Mouse (Mus musculus): ENCODE data around the gene Mfsd6l. TPM values are rescaled to one million over a fixed set of nuclear protein-coding genes. Genes with fewer than 3 reads are reported as not detected.

Gene Mfsd6l
- polyA plus RNA-seq (2012; rRNA removed) = 3.4 and 4.3 TPM in 2 replicates

- Histone ChIP-seq H3K4me3 (replicated peaks; ENCODE audit: extremely low read depth, low read depth, low read length) (peak within 1 kb of the TSS; percentile 66), H3K4me1 (ENCODE audit: control insufficient read depth, insufficient read depth, low read length) (0 out of 2 replicates have a peak, but pooled peaks cover 3% of the 10 kb centered on the region)
- 29% methylated on average over 37 of the region's 37 CpGs for WGBS
- no peak; the same call in 1 of the 2 replicates for TF ChIP-seq POLR2A (IDR thresholded peaks at IDR 0.05; ENCODE audit: borderline replicate concordance, extremely low read depth, low read depth, low read length)
- TF ChIP-seq CTCF (IDR thresholded peaks at IDR 0.05; ENCODE audit: insufficient read depth, low read length) = peak; percentile 38; the same call in 1 of the 2 replicates
- peak; percentile 81 for DNase-seq
Measured at GRCm38 (mm10) chr11:68555918-68556584, at the start of gene Mfsd6l. Mfsd6l (plus strand) TSS chr11:68556186.

GRCm38 (mm10) chr11:68507246-68507645 lies 48.7 kb upstream of the Mfsd6l start:
- Histone ChIP-seq H3K4me3 (replicated peaks; ENCODE audit: extremely low read depth, low read depth, low read length) (no peak overlapping the region), H3K4me1 (ENCODE audit: control insufficient read depth, insufficient read depth, low read length) (peaks cover 5% of the 10 kb centered on the region; the same call in 1 of the 2 replicates)
- TF ChIP-seq POLR2A (IDR thresholded peaks at IDR 0.05; ENCODE audit: borderline replicate concordance, extremely low read depth, low read depth, low read length) (no peak), CTCF (IDR thresholded peaks at IDR 0.05; ENCODE audit: insufficient read depth, low read length) (no peak)
- WGBS = 85% methylated on average over 7 of the region's 7 CpGs
- no peak for DNase-seq

DNA sequence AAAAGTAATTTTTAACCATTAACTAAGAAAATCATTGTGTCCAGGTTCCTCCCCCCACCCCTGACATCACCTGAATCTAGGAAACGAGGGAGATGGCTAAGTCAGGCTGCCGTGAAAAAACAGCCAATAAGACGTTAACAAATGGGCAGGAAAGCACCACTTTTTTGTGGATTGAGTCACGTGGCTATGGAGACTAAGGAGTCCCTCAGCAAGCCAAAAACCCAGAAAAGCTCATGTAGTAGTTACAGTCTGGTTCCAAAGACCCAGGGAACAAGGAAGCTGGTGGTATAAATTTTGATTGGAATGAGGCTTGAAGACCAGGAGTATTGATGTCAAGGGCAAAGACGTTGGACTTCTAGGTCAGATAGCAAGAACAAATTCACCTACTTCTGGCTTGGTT lies 47.4 kb upstream of the Mfsd6l start:
- DNase-seq = no peak
- peaks cover 3% of the 10 kb centered on the region; the same call in 1 of the 2 replicates for H3K4me1 ChIP-seq (ENCODE audit: control insufficient read depth, insufficient read depth, low read length)
- TF ChIP-seq CTCF (IDR thresholded peaks at IDR 0.05; ENCODE audit: insufficient read depth, low read length) (no peak), POLR2A (IDR thresholded peaks at IDR 0.05; ENCODE audit: borderline replicate concordance, extremely low read depth, low read depth, low read length) (no peak)
- no peak overlapping the region for H3K4me3 ChIP-seq (replicated peaks; ENCODE audit: extremely low read depth, low read depth, low read length)
- WGBS = 71% methylated on average over 5 of the region's 5 CpGs

- no peak for DNase-seq
- whole genome bisulfite sequencing = 49% methylated on average over 2 of the region's 2 CpGs
- peaks cover 2% of the 10 kb centered on the region; the same call in 1 of the 2 replicates for H3K4me1 ChIP-seq (ENCODE audit: control insufficient read depth, insufficient read depth, low read length)
- no peak overlapping the region for H3K4me3 ChIP-seq (replicated peaks; ENCODE audit: extremely low read depth, low read depth, low read length)
- TF ChIP-seq POLR2A (IDR thresholded peaks at IDR 0.05; ENCODE audit: borderline replicate concordance, extremely low read depth, low read depth, low read length) (no peak), CTCF (IDR thresholded peaks at IDR 0.05; ENCODE audit: insufficient read depth, low read length) (no peak)
Measured at GRCm38 (mm10) chr11:68509194-68509593, 46.8 kb upstream of the Mfsd6l start.

- Histone ChIP-seq H3K4me3 (replicated peaks; ENCODE audit: extremely low read depth, low read depth, low read length) (no peak overlapping the region), H3K4me1 (ENCODE audit: control insufficient read depth, insufficient read depth, low read length) (no peaks in the 10 kb centered on the region)
- DNase-seq = no peak
- no peak for TF ChIP-seq POLR2A (IDR thresholded peaks at IDR 0.05; ENCODE audit: borderline replicate concordance, extremely low read depth, low read depth, low read length)
- TF ChIP-seq CTCF (IDR thresholded peaks at IDR 0.05; ENCODE audit: insufficient read depth, low read length) = no peak
- 43% methylated on average over 3 of the region's 3 CpGs for WGBS
Measured at GRCm38 (mm10) chr11:68513969-68514368, 42.0 kb upstream of the Mfsd6l start.

GRCm38 (mm10) chr11:68519362-68519761 lies 36.6 kb upstream of the Mfsd6l start:
- no peak for DNase-seq
- 93% methylated on average over 4 of the region's 4 CpGs for WGBS
- Histone ChIP-seq H3K4me3 (replicated peaks; ENCODE audit: extremely low read depth, low read depth, low read length) (no peak overlapping the region), H3K4me1 (ENCODE audit: control insufficient read depth, insufficient read depth, low read length) (no peaks in the 10 kb centered on the region)
- TF ChIP-seq CTCF (IDR thresholded peaks at IDR 0.05; ENCODE audit: insufficient read depth, low read length) = no peak
- TF ChIP-seq POLR2A (IDR thresholded peaks at IDR 0.05; ENCODE audit: borderline replicate concordance, extremely low read depth, low read depth, low read length) = no peak

GRCm38 (mm10) chr11:68519815-68520214 lies 36.2 kb upstream of the Mfsd6l start:
- no peak for DNase-seq
- WGBS = 72% methylated on average over 5 of the region's 5 CpGs

DNA sequence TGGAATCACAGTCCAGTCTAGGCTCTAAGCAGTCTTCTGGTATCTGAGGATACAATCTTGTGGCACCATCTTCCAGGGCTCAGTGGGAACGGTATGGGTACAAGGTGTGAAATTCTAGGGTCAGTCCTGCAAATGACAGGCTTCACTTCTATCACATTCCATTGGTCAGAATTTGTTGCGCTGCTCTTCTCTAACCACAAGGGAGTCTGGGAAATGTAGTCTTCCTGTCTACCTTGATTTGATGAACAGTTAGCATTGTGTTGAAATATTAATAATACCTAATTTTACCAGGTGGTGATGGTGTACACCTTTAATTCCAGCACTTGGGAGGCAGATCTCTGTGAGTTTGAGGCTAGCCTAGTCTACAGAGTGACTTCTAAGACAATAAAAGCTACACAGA lies 35.5 kb upstream of the Mfsd6l start:
- no peak overlapping the region for H3K4me3 ChIP-seq (replicated peaks; ENCODE audit: extremely low read depth, low read depth, low read length)
- TF ChIP-seq POLR2A (IDR thresholded peaks at IDR 0.05; ENCODE audit: borderline replicate concordance, extremely low read depth, low read depth, low read length) (no peak), CTCF (IDR thresholded peaks at IDR 0.05; ENCODE audit: insufficient read depth, low read length) (no peak)
- WGBS = 82% methylated on average over 2 of the region's 2 CpGs

More at GRCm38 (mm10) chr11:68519815-68520214, 36.2 kb upstream of the Mfsd6l start:
- H3K4me3 ChIP-seq (replicated peaks; ENCODE audit: extremely low read depth, low read depth, low read length) = no peak overlapping the region
- TF ChIP-seq POLR2A (IDR thresholded peaks at IDR 0.05; ENCODE audit: borderline replicate concordance, extremely low read depth, low read depth, low read length) (no peak), CTCF (IDR thresholded peaks at IDR 0.05; ENCODE audit: insufficient read depth, low read length) (no peak)
- H3K4me1 ChIP-seq (ENCODE audit: control insufficient read depth, insufficient read depth, low read length) = no peaks in the 10 kb centered on the region

GRCm38 (mm10) chr11:68521352-68521751 lies 34.6 kb upstream of the Mfsd6l start:
- no peaks in the 10 kb centered on the region for H3K4me1 ChIP-seq (ENCODE audit: control insufficient read depth, insufficient read depth, low read length)
- DNase-seq = no peak
- no peak overlapping the region for H3K4me3 ChIP-seq (replicated peaks; ENCODE audit: extremely low read depth, low read depth, low read length)
- TF ChIP-seq POLR2A (IDR thresholded peaks at IDR 0.05; ENCODE audit: borderline replicate concordance, extremely low read depth, low read depth, low read length) (no peak), CTCF (IDR thresholded peaks at IDR 0.05; ENCODE audit: insufficient read depth, low read length) (no peak)
- WGBS = 72% methylated on average over 5 of the region's 5 CpGs

More for the DNA sequence above, 35.5 kb upstream of the Mfsd6l start:
- DNase-seq = no peak
- H3K4me1 ChIP-seq (ENCODE audit: control insufficient read depth, insufficient read depth, low read length) = no peaks in the 10 kb centered on the region

GRCm38 (mm10) chr11:68526441-68526840 lies 29.5 kb upstream of the Mfsd6l start:
- Histone ChIP-seq H3K4me3 (replicated peaks; ENCODE audit: extremely low read depth, low read depth, low read length) (no peak overlapping the region), H3K4me1 (ENCODE audit: control insufficient read depth, insufficient read depth, low read length) (no peaks in the 10 kb centered on the region)
- 80% methylated on average over 4 of the region's 4 CpGs for WGBS
- DNase-seq = no peak
- TF ChIP-seq POLR2A (IDR thresholded peaks at IDR 0.05; ENCODE audit: borderline replicate concordance, extremely low read depth, low read depth, low read length) = no peak

Data from lung, adult 2 months (tissue).